Mouse (Mus musculus) urinary bladder, postnatal 4 days (tissue): ENCODE results near the gene Gm3139.
"Not testable (repeated sequence)": the region's sequence is repeated elsewhere in the genome, so short reads cannot be mapped to it uniquely, and the experiment has no call there.

Source experiments
- DNase-seq, 2 experiments: peaks; one replicate each; pipeline ENCODE4 v3.0.0; 2021 to 2022; ENCODE audit warnings: low spot score in 2 of 2

Gene Gm3139

DNA sequence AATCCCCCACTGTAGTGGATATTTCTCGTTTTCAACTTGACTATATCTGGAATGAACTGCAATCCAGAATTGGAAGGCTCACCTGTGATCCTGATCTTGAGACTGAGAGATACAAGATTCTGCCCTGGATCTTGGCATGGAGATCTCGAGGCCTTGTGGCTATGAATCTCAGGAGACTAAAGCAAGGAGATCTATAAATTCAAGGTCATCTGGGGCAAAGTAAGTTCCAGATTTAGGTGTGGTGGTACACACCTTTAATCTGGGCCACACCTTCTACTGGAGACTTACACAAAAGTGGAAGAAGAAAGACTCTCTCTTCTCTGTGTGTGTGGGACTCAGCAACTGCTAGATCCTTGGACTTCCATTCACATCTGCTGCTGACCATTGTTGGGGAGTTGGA is at the start of gene Gm3139:
Gm3139 (plus strand) TSS at position 301 of the 400 bp plus-strand sequence.
- not testable (repeated sequence) for DNase-seq
